Mouse (Mus musculus) bone marrow macrophage, adult 2 months (primary cell): ENCODE data around the gene Pate1.

Source experiments
- CTCF ChIP-seq: IDR thresholded peaks from 2 replicates; pipeline ENCODE4 v1.5.1; 2012; ENCODE audit warnings: low read depth, mild to moderate bottlenecking, low read length, moderate library complexity
- POLR2A ChIP-seq: IDR thresholded peaks from 2 replicates; pipeline ENCODE4 v1.6.1; 2012; ENCODE audit warnings: mild to moderate bottlenecking, low read depth, low read length, borderline replicate concordance

- TF ChIP-seq CTCF, result no peak
- no peak for TF ChIP-seq POLR2A
Measured at GRCm38 (mm10) chr9:35707265-35707664, 20.1 kb upstream of the Pate1 start.
